Mouse (Mus musculus): ENCODE measurements around the gene Tpi1. TPM values are rescaled to one million over a fixed set of nuclear protein-coding genes. Genes with fewer than 3 reads are reported as not detected.

The Tpi1 gene
- polyA plus RNA-seq, 1 experiment from 2014 or later = 468 TPM

DNA sequence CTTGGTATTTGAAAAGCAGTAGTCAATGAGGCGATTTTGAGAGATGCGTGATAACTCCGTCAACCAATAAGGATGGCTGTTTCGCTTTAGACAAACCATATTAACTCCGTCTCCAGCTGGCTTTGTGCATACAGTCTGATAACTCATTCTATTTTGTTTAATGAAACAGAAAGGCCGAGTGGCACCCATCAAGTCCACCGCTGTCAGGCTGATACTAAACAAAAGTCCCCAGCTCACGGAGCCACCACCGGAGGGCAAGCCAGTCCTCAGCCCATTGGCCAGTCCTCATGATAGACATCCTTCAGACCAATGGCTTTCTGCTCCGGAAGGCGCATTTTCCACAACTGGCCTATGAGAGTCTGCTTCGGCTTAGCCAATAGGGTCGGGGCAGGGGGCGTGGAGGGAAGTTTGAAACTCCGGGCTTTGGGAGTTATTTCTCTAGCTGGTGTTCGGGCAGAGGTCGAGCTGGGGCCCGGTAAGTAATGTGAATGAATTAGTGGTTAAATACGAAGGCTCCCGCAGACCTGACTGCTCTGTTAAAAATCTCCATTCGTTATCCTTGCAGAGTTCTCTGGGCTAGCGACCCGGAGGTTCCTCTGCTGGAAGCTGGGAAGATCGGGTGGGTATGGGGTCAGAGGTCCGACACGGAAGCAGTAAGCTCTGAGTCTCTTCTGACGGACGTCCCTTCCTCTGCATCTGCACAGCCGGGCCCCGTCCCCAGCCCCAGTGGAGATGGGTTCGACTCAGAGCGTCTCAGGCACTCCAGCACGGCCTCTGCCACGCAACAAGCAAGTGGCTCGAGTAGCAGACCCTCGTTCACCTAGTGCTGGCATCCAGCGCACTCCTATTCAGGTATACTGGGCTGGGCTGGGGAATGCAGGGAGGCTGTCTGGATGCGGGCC, 16.0 kb upstream of the Tpi1 start:
- Histone ChIP-seq H3K9me3 (no peaks in the 10 kb centered on the region), H3K36me3 (peaks cover 11% of the 10 kb centered on the region), H3K4me2 (peak overlapping the region; percentile 56), H3K4me3 (peak overlapping the region; percentile 78), H3K4me1 (replicated peaks) (peaks cover 22% of the 10 kb centered on the region), H3K27me3 (no peaks in the 10 kb centered on the region), H3K27ac (replicated peaks) (peak overlapping the region; percentile 92), H3K9ac (peak overlapping the region; percentile 75)
- ATAC-seq (ENCODE audit: low FRiP score, low read depth) = peak; percentile 84
- under 1% methylated on average over 38 of the region's 38 CpGs for WGBS

DNA sequence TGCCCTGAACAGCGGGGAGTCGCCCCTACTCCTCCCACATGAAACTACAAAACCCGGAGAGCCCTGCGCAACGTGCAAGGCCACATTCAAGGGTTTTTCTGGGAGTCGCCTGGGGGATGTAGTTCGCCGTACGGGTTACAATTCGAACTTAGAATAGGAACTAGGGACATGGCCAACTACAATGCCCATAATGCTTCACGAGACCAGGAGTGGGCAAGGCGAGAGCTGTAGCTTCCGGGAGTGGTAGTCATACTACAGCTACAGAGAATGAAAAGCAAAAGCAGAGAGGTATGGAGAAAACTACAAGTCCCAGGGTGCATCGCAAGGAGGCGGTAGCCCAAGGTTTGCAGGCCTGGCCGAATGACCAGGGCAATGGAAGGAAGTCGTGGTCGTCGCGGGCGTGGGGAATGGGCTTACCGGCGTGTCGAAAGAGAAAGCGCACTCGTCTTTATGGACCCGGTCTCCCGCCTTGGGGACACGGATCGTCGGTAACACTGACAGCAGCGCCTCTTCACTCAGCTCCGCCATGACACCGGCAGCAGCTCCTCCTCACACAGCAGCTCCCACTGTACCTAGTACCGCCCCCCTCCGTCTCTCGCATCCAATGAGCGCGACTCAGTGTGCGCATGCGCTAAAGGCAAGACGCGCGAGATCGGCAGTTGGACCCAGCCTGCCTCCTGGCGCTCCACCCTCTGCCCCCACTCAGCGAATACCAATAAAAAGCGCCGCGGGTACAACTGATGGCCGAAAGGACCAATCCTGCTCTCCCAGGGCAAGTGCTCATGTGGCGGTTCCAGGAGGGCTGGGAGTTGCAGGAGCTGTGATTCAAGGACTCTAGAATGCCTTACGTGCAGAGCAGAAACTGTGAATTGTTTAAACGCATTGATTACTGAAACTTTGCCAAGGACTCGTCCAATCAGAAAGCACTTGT, 15.0 kb upstream of the Tpi1 start, which contains the start of the genes Usp5 and Cdca3:
Gene Usp5, minus strand, starts transcription at position 617 of the 931 bp plus-strand sequence.
Gene Cdca3, plus strand, starts transcription at position 680 of the 931 bp plus-strand sequence.
- Histone ChIP-seq H3K27ac (replicated peaks) (peak within 1 kb of the TSS; percentile 92), H3K4me2 (peak within 1 kb of the TSS; percentile 77), H3K4me1 (replicated peaks) (peaks cover 22% of the 10 kb centered on the region), H3K36me3 (peaks cover 20% of the 10 kb centered on the region), H3K9me3 (no peaks in the 10 kb centered on the region), H3K27me3 (no peaks in the 10 kb centered on the region), H3K4me3 (peak within 1 kb of the TSS; percentile 78), H3K9ac (peak within 1 kb of the TSS; percentile 75)
- under 1% methylated on average over 55 of the region's 55 CpGs for WGBS
- ATAC-seq (ENCODE audit: low FRiP score, low read depth) = peak; percentile 96

GRCm38 (mm10) chr6:124828101-124828592, 14.1 kb upstream of the Tpi1 start:
- no peaks in the 10 kb centered on the region for H3K27me3 ChIP-seq
- no peaks in the 10 kb centered on the region for H3K9me3 ChIP-seq
- no peak for ATAC-seq (ENCODE audit: low FRiP score, low read depth)
- H3K9ac ChIP-seq = peak overlapping the region; percentile 51
- peak overlapping the region; percentile 77 for H3K4me2 ChIP-seq
- H3K4me3 ChIP-seq = peak overlapping the region; percentile 78
- WGBS = 23% methylated on average over 10 of the region's 10 CpGs
- H3K36me3 ChIP-seq = peaks cover 29% of the 10 kb centered on the region
- peak overlapping the region; percentile 92 for H3K27ac ChIP-seq (replicated peaks)
- peaks cover 22% of the 10 kb centered on the region for H3K4me1 ChIP-seq (replicated peaks)

DNA sequence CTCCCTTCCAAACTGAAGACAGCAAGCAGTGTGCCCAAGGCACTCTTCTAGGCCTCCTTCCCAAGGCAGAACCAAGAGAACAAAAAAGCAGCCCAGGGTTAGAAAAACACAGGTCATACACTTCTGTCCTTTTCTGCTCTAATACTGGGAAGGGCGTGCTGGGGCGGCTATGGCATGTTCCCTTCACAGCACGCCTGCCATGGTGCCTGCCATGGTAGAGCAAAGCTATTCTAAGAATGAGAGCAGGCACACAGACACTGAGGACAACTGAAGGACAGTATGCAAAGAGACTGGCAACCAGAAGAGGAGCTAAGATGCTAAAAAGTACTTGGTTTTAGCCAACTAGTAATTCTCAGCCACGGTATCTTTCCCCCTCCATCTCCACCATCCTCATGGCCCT, 8.0 kb upstream of the Tpi1 start:
- H3K4me2 ChIP-seq = no peak overlapping the region
- WGBS = 93% methylated on average over 4 of the region's 4 CpGs
- no peak overlapping the region for H3K27ac ChIP-seq (replicated peaks)
- no peak for ATAC-seq (ENCODE audit: low FRiP score, low read depth)
- no peak overlapping the region for H3K9ac ChIP-seq
- peaks cover 89% of the 10 kb centered on the region for H3K36me3 ChIP-seq
- H3K27me3 ChIP-seq = no peaks in the 10 kb centered on the region
- no peak overlapping the region for H3K4me3 ChIP-seq
- peaks cover 1% of the 10 kb centered on the region; the same call in 1 of the 2 replicates for H3K4me1 ChIP-seq (replicated peaks)
- H3K9me3 ChIP-seq = no peaks in the 10 kb centered on the region

DNA sequence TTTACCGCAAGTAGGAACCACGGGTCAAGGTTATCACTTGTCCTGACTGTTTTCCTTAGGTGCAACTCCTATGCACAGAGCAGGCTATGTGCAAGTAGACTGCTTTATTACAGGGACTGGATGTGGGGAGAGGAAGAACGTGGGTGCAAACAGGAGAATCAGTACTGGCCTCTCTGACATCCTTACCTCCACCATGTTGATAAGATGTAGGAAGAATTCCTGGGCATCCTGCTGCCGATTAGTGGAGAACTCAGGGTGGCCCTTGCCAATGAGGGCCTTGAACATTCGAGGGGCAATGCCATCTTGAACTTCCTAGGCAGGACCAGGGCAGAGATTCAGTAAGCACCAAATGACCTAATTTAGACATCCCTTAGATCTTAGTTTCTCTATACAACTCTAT, 6.8 kb upstream of the Tpi1 start:
- no peaks in the 10 kb centered on the region for H3K27me3 ChIP-seq
- H3K9ac ChIP-seq = no peak overlapping the region
- no peaks in the 10 kb centered on the region for H3K4me1 ChIP-seq (replicated peaks)
- peaks cover 95% of the 10 kb centered on the region for H3K36me3 ChIP-seq
- no peak overlapping the region for H3K4me3 ChIP-seq
- H3K9me3 ChIP-seq = no peaks in the 10 kb centered on the region
- WGBS = 90% methylated on average over 5 of the region's 5 CpGs
- no peak overlapping the region for H3K4me2 ChIP-seq
- no peak overlapping the region for H3K27ac ChIP-seq (replicated peaks)
- no peak for ATAC-seq (ENCODE audit: low FRiP score, low read depth)

DNA sequence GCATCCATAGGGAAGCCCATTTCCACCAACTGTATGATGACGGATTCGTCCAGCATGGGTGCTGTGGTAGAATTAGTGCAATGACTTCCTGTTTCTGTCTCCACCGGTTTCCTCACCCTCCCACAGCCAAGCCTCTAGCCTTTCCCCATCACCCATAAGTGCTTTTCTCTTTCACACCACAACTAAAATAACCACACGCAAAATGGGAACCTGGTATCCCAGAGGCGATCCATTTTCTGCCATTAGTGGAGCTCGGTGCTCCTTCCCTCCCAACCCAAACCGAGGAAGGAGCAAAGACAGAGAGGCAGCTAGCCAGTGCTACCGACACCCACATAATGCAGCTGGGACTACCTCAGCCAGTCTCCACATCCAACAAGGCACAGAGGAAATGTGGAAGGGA, 3.9 kb upstream of the Tpi1 start:
- Histone ChIP-seq H3K36me3 (peaks cover 67% of the 10 kb centered on the region), H3K27ac (replicated peaks) (no peak overlapping the region), H3K9ac (no peak overlapping the region), H3K4me2 (no peak overlapping the region), H3K9me3 (no peaks in the 10 kb centered on the region), H3K27me3 (no peaks in the 10 kb centered on the region), H3K4me3 (no peak overlapping the region), H3K4me1 (replicated peaks) (peaks cover 13% of the 10 kb centered on the region)
- ATAC-seq (ENCODE audit: low FRiP score, low read depth) = no peak
- WGBS = 89% methylated on average over 8 of the region's 8 CpGs

DNA sequence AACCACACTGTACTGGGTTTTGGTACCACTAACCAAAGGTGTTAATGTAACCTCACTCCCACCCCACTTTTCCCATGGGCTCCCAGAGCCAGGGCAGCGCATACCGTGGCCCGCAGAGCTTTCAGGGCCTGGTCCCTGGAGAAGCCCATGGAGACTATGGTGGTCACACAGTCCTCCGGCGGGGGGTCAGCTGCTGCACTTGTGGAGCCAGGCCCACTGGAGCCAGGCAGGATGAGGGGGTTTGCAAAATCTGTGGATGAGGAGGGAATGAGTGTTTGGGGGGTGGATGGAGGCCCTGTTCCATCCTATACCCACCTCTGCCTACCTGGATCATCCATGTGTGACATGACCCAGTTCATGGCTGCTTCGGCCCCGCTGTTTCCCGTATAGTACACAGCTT, 3.5 kb upstream of the Tpi1 start:
- no peaks in the 10 kb centered on the region for H3K9me3 ChIP-seq
- WGBS = 99% methylated on average over 8 of the region's 8 CpGs
- no peak overlapping the region for H3K4me3 ChIP-seq

GRCm38 (mm10) chr6:124817125-124817524, 3.0 kb upstream of the Tpi1 start:
- ATAC-seq (ENCODE audit: low FRiP score, low read depth) = no peak
- no peak overlapping the region for H3K4me3 ChIP-seq
- H3K27ac ChIP-seq (replicated peaks) = no peak overlapping the region
- H3K36me3 ChIP-seq = peaks cover 59% of the 10 kb centered on the region
- peaks cover 22% of the 10 kb centered on the region for H3K4me1 ChIP-seq (replicated peaks)
- no peak overlapping the region for H3K9ac ChIP-seq
- H3K27me3 ChIP-seq = no peaks in the 10 kb centered on the region
- WGBS = 97% methylated on average over 11 of the region's 11 CpGs
- no peaks in the 10 kb centered on the region for H3K9me3 ChIP-seq
- H3K4me2 ChIP-seq = no peak overlapping the region

More for the DNA sequence above, 3.5 kb upstream of the Tpi1 start:
- Histone ChIP-seq H3K4me2 (no peak overlapping the region), H3K27ac (replicated peaks) (no peak overlapping the region), H3K4me1 (replicated peaks) (peaks cover 17% of the 10 kb centered on the region), H3K36me3 (peaks cover 63% of the 10 kb centered on the region), H3K9ac (no peak overlapping the region), H3K27me3 (no peaks in the 10 kb centered on the region)
- ATAC-seq (ENCODE audit: low FRiP score, low read depth) = no peak

GRCm38 (mm10) chr6:124816611-124817010, 2.5 kb upstream of the Tpi1 start:
- Histone ChIP-seq H3K36me3 (peaks cover 58% of the 10 kb centered on the region), H3K27me3 (no peaks in the 10 kb centered on the region), H3K4me2 (no peak overlapping the region), H3K4me1 (replicated peaks) (peaks cover 27% of the 10 kb centered on the region), H3K9ac (no peak overlapping the region), H3K4me3 (no peak overlapping the region), H3K9me3 (no peaks in the 10 kb centered on the region), H3K27ac (replicated peaks) (no peak overlapping the region)
- 86% methylated on average over 4 of the region's 4 CpGs for WGBS
- ATAC-seq (ENCODE audit: low FRiP score, low read depth) = no peak

- peaks cover 30% of the 10 kb centered on the region for H3K4me1 ChIP-seq (replicated peaks)
- no peak for ATAC-seq (ENCODE audit: low FRiP score, low read depth)
- no peaks in the 10 kb centered on the region for H3K27me3 ChIP-seq
- no peak overlapping the region for H3K9ac ChIP-seq
- no peak overlapping the region for H3K4me3 ChIP-seq
- peak overlapping the region; percentile 72 for H3K4me2 ChIP-seq
- H3K9me3 ChIP-seq = no peaks in the 10 kb centered on the region
- H3K27ac ChIP-seq (replicated peaks) = no peak overlapping the region
- peaks cover 47% of the 10 kb centered on the region for H3K36me3 ChIP-seq
- 66% methylated on average over 9 of the region's 9 CpGs for WGBS
Observed at GRCm38 (mm10) chr6:124814858-124815774, 1.0 kb upstream of the Tpi1 start.

GRCm38 (mm10) chr6:124814448-124814847, 352 bp upstream of the Tpi1 start:
- Histone ChIP-seq H3K4me1 (replicated peaks) (peaks cover 37% of the 10 kb centered on the region), H3K36me3 (peaks cover 40% of the 10 kb centered on the region), H3K9ac (no peak overlapping the region), H3K4me3 (peak overlapping the region; percentile 70), H3K27ac (replicated peaks) (peak overlapping the region; percentile 90), H3K9me3 (no peaks in the 10 kb centered on the region), H3K4me2 (peak overlapping the region; percentile 72), H3K27me3 (no peaks in the 10 kb centered on the region)
- ATAC-seq (ENCODE audit: low FRiP score, low read depth) = peak; percentile 42
- WGBS = 37% methylated on average over 8 of the region's 8 CpGs

Data from hindbrain, embryonic 15.5 days (tissue).